Mouse (Mus musculus): ENCODE measurements at regions not wholly inside any gene's neighbourhood (a gene's known extent, or its start where the extent isn't known, plus 50 kb on each side); places are given as distances from the start of the nearest gene placed in this dataset.

DNA sequence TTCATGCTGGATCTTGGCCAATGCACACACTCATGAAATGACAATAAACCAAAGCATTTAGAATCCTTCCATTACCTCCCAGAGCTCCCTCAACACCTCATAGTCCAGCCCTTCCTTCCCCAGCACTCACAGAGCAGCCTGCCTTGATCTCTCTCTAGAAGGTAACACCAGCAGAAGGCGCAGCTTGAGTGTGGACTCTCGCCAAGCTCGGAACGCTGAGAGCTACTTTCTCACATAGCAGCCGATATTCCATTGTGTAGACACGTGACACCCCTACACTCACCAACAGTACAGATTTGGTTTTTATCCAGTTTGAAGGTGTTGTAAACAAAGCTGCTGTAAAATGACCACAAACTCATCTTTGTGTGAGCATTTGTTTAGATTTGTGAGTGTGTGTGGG, 406.8 kb upstream of the Cdh4 start:
- no peak for TF ChIP-seq POLR2A (IDR thresholded peaks at IDR 0.05; ENCODE audit: borderline replicate concordance, insufficient read depth, low read length)
- TF ChIP-seq CTCF (IDR thresholded peaks at IDR 0.05; ENCODE audit: borderline replicate concordance, insufficient read depth, low read depth, low read length) = no peak
